Mouse (Mus musculus): ENCODE results near the gene Spint2.

DNA sequence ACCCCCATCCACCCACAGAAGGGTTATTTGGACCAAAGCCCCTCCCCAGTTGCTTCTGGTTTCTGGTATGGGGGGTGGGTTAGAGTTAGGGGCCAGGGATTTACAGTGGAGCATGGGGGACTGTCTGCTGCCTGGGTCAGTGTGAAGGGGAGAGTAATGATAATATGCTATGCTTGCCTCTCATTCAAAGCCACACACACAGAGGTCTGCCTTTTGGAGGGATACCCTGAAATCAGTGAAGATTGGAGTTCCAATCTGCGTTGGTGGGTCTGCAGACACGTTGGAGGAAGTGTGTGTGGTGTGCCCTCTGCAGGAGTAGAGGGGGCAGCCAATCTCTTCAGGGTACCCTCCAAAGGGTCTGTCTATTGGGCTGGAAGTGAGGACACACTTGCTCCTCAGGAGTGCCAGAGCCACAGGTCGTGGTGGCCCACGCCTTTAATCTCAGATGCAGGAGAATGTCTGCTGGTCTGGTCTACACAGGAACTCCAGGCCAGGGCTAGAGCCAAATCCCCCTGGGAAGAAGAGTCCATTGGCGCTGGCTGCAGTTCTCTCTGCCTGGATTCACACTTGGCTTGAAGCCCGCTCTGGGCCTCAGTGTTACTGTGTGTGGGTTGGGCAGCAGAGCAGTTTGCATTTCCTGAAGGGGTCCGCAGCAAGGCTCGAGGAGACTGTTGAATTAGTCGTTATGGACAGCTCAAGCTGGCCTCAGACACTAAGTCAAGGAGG, 23.7 kb upstream of the Spint2 start:
- TF ChIP-seq CTCF (IDR thresholded peaks at IDR 0.05; ENCODE audit: control insufficient read depth, insufficient read depth, insufficient replicate concordance, low read depth, low read length), result no peak
- no peak for TF ChIP-seq POLR2A (IDR thresholded peaks at IDR 0.05; ENCODE audit: control insufficient read depth, low read depth, low read length)

All from testis, adult 2 months (tissue).